Mouse (Mus musculus) ES-E14 (cell line): ENCODE measurements around the gene Unc13d. TPM values are rescaled to one million over a fixed set of nuclear protein-coding genes. Genes with fewer than 3 reads are reported as not detected.
A peak's percentile ranks its signal among the peaks of the same experiment; 100 is the strongest.

ENCODE experiments used
- DNase-seq: peaks from one replicate; pipeline ENCODE4 v3.0.0-alpha.2; 2013; ENCODE audit warnings: low read depth, low spot score
- H3K27ac ChIP-seq: 2 replicates; pipeline ENCODE4 v1.5.1; 2012; ENCODE audit warnings: low read depth, mild to moderate bottlenecking, low read length, moderate library complexity, mixed read lengths; ENCODE audit not compliant: poor library complexity, insufficient read depth, severe bottlenecking
- H3K36me3 ChIP-seq: 2 replicates; pipeline ENCODE4 v1.6.1; 2012; ENCODE audit warnings: mild to moderate bottlenecking, low read length, moderate library complexity, mixed read lengths; ENCODE audit not compliant: control insufficient read depth, poor library complexity, insufficient read depth, severe bottlenecking
- H3K4me1 ChIP-seq, 2 experiments: fragments of 150-350 bp in 1 of 2; sonication (generic) in 1 of 2; 2 replicates each; pipeline ENCODE4 v1.6.1; 2012; ENCODE audit warnings: low read length in 2 of 2, mild to moderate bottlenecking in 1 of 2, mixed read lengths in 1 of 2; ENCODE audit not compliant: control insufficient read depth in 2 of 2, insufficient read depth in 2 of 2, poor library complexity in 1 of 2
- H3K4me3 ChIP-seq, 2 experiments: fragments of 150-350 bp in 1 of 2; sonication (generic) in 1 of 2; 2 replicates each; pipeline ENCODE4 v1.5.1; 2012; ENCODE audit warnings: low read length in 2 of 2, low read depth in 1 of 2, mild to moderate bottlenecking in 1 of 2, mixed read lengths in 1 of 2; ENCODE audit not compliant: insufficient read depth in 1 of 2, poor library complexity in 1 of 2, severe bottlenecking in 1 of 2
- H3K9ac ChIP-seq: 2 replicates; pipeline ENCODE4 v1.6.1; 2012; ENCODE audit warnings: low read depth, mild to moderate bottlenecking, low read length, mixed read lengths; ENCODE audit not compliant: poor library complexity, insufficient read depth, severe bottlenecking
- H3K9me3 ChIP-seq: fragments of 150-350 bp; sonication (generic); 2 replicates; pipeline ENCODE4 v1.6.1; 2012; ENCODE audit warnings: low read depth, mild to moderate bottlenecking, low read length; ENCODE audit not compliant: control insufficient read depth, insufficient read depth
- CHD2 ChIP-seq: IDR thresholded peaks from 2 replicates; pipeline ENCODE4 v1.6.1; 2014; ENCODE audit warnings: mild to moderate bottlenecking, low read depth, low read length, inconsistent platforms
- HCFC1 ChIP-seq: IDR thresholded peaks from 2 replicates; pipeline ENCODE4 v1.6.1; 2012; ENCODE audit warnings: low read length, inconsistent platforms, borderline replicate concordance; ENCODE audit not compliant: insufficient read depth
- MAFK ChIP-seq: IDR thresholded peaks from 2 replicates; pipeline ENCODE4 v1.6.1; 2014; ENCODE audit warnings: mild to moderate bottlenecking, low read depth, low read length, inconsistent platforms; ENCODE audit not compliant: insufficient read depth
- ZC3H11A ChIP-seq: IDR thresholded peaks from 2 replicates; pipeline ENCODE4 v1.6.1; 2012; ENCODE audit warnings: low read depth, mild to moderate bottlenecking, inconsistent platforms, low read length, borderline replicate concordance
- ZNF384 ChIP-seq: IDR thresholded peaks from 2 replicates; pipeline ENCODE4 v1.6.1; 2012; ENCODE audit warnings: low read depth, low read length, inconsistent platforms
- in situ Hi-C, 2 experiments: fragments of 600-800 bp; cut with MboI; formaldehyde crosslinking; loops; one replicate each; pipeline ENCODE4 v1.15.1; 2025; ENCODE audit warnings: low sequenced_read_pairs in 2 of 2, inconsistent platforms in 1 of 2; ENCODE audit not compliant: unreplicated experiment in 2 of 2
- total RNA-seq: library from RNA; depleted of rRNA; stranded (reverse); fragments of 300-350 nt; gene quantifications from 2 replicates; pipeline ENCODE4 v1.2.3, GENCODE M21; 2012

The Unc13d gene
- total RNA-seq, 1 experiment, result 13.3 TPM

- peak overlapping the region in 1 of 2 experiments; percentile 75; a peak in 1 of 4 replicates for H3K4me3 ChIP-seq
- in situ Hi-C loops, result no loop called here
- H3K9me3 ChIP-seq, result no peaks in the 10 kb centered on the region
- no peak overlapping the region for H3K9ac ChIP-seq
- H3K36me3 ChIP-seq, result peaks cover 21% of the 10 kb centered on the region
- no peak for DNase-seq
- TF ChIP-seq ZNF384 (no peak), MAFK (no peak)
- H3K4me1 ChIP-seq, result peaks cover 6 to 33% of the 10 kb centered on the region in 2 experiments
- no peak overlapping the region for H3K27ac ChIP-seq
Observed at GRCm38 (mm10) chr11:116076836-116077235, 925 bp downstream of the Unc13d start.

GRCm38 (mm10) chr11:116076266-116076540 lies 1.6 kb downstream of the Unc13d start:
- no peak overlapping the region for H3K27ac ChIP-seq
- H3K4me3 ChIP-seq, result no peak overlapping the region
- DNase-seq, result no peak
- in situ Hi-C loops, result no loop called here
- TF ChIP-seq HCFC1 (no peak), ZNF384 (no peak), CHD2 (no peak), ZC3H11A (no peak), MAFK (no peak)
- H3K9ac ChIP-seq, result no peak overlapping the region
- peaks cover 17% of the 10 kb centered on the region; the same call in 1 of the 2 replicates for H3K36me3 ChIP-seq
- peaks cover 6 to 32% of the 10 kb centered on the region in 2 experiments for H3K4me1 ChIP-seq
- H3K9me3 ChIP-seq, result no peaks in the 10 kb centered on the region

GRCm38 (mm10) chr11:116075539-116076265 lies 2.1 kb downstream of the Unc13d start:
- Histone ChIP-seq H3K4me3 (no peak overlapping the region), H3K27ac (no peak overlapping the region), H3K9ac (no peak overlapping the region), H3K9me3 (no peaks in the 10 kb centered on the region), H3K36me3 (peaks cover 13% of the 10 kb centered on the region; the same call in 1 of the 2 replicates), H3K4me1 (peaks cover 6 to 27% of the 10 kb centered on the region in 2 experiments)
- in situ Hi-C loops, result no loop called here
- DNase-seq, result no peak
- TF ChIP-seq CHD2, result no peak
- no peak for TF ChIP-seq ZNF384
- no peak for TF ChIP-seq ZC3H11A
- TF ChIP-seq MAFK, result no peak
- no peak for TF ChIP-seq HCFC1

- Histone ChIP-seq H3K4me3 (no peak overlapping the region), H3K4me1 (peaks cover 6 to 22% of the 10 kb centered on the region in 2 experiments), H3K9me3 (no peaks in the 10 kb centered on the region), H3K27ac (no peak overlapping the region), H3K36me3 (peaks cover 4% of the 10 kb centered on the region; the same call in 1 of the 2 replicates), H3K9ac (no peak overlapping the region)
- in situ Hi-C loops, result no loop called here
- no peak for TF ChIP-seq MAFK
- TF ChIP-seq CHD2, result no peak
- no peak for TF ChIP-seq ZNF384
- no peak for TF ChIP-seq ZC3H11A
- TF ChIP-seq HCFC1, result no peak
- no peak for DNase-seq
Observed at GRCm38 (mm10) chr11:116074436-116074991, 3.2 kb downstream of the Unc13d start.
